Mouse (Mus musculus) ES-Bruce4 (cell line): ENCODE results near the gene Lrrc25.

Source experiments
- CTCF ChIP-seq: IDR thresholded peaks from one replicate; pipeline ENCODE4 v1.8.1; 2011; ENCODE audit warnings: low read depth, low read length
- EP300 ChIP-seq: IDR thresholded peaks from 2 replicates; pipeline ENCODE4 v1.6.1; 2011; ENCODE audit warnings: low read depth, low read length; ENCODE audit not compliant: insufficient read depth

- no peak for TF ChIP-seq CTCF
- TF ChIP-seq EP300, result peak; percentile 67; the same call in 1 of the 2 replicates
These were observed 3.0 kb downstream of the Lrrc25 start for GRCm38 (mm10) chr8:70618888-70619334.
